Mouse (Mus musculus) liver, postnatal 0 days (tissue): ENCODE results near the gene Eif3l. TPM values are rescaled to one million over a fixed set of nuclear protein-coding genes. Genes with fewer than 3 reads are reported as not detected.

Experiments
- ATAC-seq: fragments of 200-750 bp; cut with Nextera tagmentation; 2 replicates; pipeline ENCODE4 v1.8.0; 2017; ENCODE audit warnings: mild to moderate bottlenecking, moderate library complexity
- DNase-seq: peaks from one replicate; pipeline ENCODE4 v3.0.0-alpha.2; 2016
- H3K27ac ChIP-seq: fragments of 300-500 bp; sonication (generic); 2 replicates; pipeline ENCODE4 v1.5.1; 2014; ENCODE audit warnings: antibody characterized with exemption, moderate library complexity, mild to moderate bottlenecking, low read depth
- H3K27me3 ChIP-seq: fragments of 300-500 bp; sonication (generic); 2 replicates; pipeline ENCODE4 v1.6.1; 2014; ENCODE audit warnings: low read length, control low read depth, mixed read lengths; ENCODE audit not compliant: insufficient read depth
- H3K36me3 ChIP-seq: fragments of 300-500 bp; sonication (generic); replicated peaks from 2 replicates; pipeline ENCODE4 v1.6.1; 2014; ENCODE audit warnings: mild to moderate bottlenecking, control low read depth, low read length, moderate library complexity, mixed read lengths; ENCODE audit not compliant: insufficient read depth
- H3K4me1 ChIP-seq: fragments of 300-500 bp; sonication (generic); 2 replicates; pipeline ENCODE4 v1.6.1; 2014; ENCODE audit warnings: antibody characterized with exemption, mild to moderate bottlenecking, control low read depth; ENCODE audit not compliant: insufficient read depth
- H3K4me2 ChIP-seq: fragments of 300-500 bp; sonication (generic); 2 replicates; pipeline ENCODE4 v1.6.1; 2014; ENCODE audit warnings: low read depth, mild to moderate bottlenecking, low read length, moderate library complexity, mixed read lengths
- H3K4me3 ChIP-seq: fragments of 300-500 bp; sonication (generic); 2 replicates; pipeline ENCODE4 v1.5.1; 2014; ENCODE audit warnings: low read depth, low read length
- H3K9ac ChIP-seq: fragments of 300-500 bp; sonication (generic); replicated peaks from 2 replicates; pipeline ENCODE4 v1.6.1; 2014; ENCODE audit warnings: mild to moderate bottlenecking, moderate library complexity
- H3K9me3 ChIP-seq: fragments of 300-500 bp; sonication (generic); 2 replicates; pipeline ENCODE4 v1.6.1; 2016; ENCODE audit warnings: mild to moderate bottlenecking, control low read depth, low read length, mixed read lengths
- CTCF ChIP-seq: sonication (generic); IDR thresholded peaks from 2 replicates; pipeline ENCODE4 v1.5.1; 2016; ENCODE audit warnings: antibody characterized with exemption, low read depth
- EP300 ChIP-seq: IDR thresholded peaks from 2 replicates; pipeline ENCODE4 v1.6.1; 2016; ENCODE audit warnings: antibody characterized with exemption, low read depth, mild to moderate bottlenecking
- WGBS: fragments of 180-500 bp; shearing (Covaris S2); extraction: QIAGEN DNeasy Blood & Tissue Kit; methylation state at CpG from one replicate; pipeline ENCODE4 v1.1.7; 2014; ENCODE audit not compliant: insufficient replicate concordance; 5-methylcytosine and 5-hydroxymethylcytosine counted together
- polyA plus RNA-seq: library from polyadenylated mRNA; unstranded; fragments of >200 nt; fragmentation: Nextera tagmentation; extraction: Ambion mirVana; gene quantifications from 2 replicates; pipeline ENCODE4 v1.2.1, GENCODE M21; 2015

Eif3l gene
- polyA plus RNA-seq, 1 experiment from 2014 or later = 76.4 TPM

DNA sequence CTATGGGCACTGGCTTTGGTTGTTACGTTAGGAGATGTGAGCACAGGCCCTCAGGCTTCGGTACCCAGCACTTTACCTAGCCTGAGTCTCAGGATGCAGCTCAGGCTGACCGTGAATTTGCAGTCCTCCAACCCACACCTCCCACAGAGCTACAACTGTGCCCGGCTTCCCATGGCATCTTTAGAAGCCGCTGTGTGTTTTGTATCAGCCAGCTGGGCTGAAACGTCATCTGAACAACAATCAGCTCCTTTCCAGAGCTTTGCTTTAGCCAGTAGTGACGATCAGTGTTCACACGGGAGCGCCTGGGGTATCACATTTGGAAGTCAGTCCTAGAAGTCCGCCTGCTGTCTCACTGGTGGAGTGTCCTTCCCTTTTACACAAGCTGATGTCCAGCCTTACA is 28.3 kb downstream of the Eif3l start:
- TF ChIP-seq EP300 (no peak), CTCF (no peak)
- Histone ChIP-seq H3K27me3 (no peaks in the 10 kb centered on the region), H3K9ac (no peak overlapping the region), H3K4me1 (peaks cover 2% of the 10 kb centered on the region), H3K27ac (no peak overlapping the region), H3K4me2 (no peak overlapping the region), H3K9me3 (no peaks in the 10 kb centered on the region), H3K4me3 (no peak overlapping the region), H3K36me3 (no peaks in the 10 kb centered on the region)
- 76% methylated on average over 10 of the region's 10 CpGs for WGBS
- DNase-seq (no peak), ATAC-seq (no peak)

DNA sequence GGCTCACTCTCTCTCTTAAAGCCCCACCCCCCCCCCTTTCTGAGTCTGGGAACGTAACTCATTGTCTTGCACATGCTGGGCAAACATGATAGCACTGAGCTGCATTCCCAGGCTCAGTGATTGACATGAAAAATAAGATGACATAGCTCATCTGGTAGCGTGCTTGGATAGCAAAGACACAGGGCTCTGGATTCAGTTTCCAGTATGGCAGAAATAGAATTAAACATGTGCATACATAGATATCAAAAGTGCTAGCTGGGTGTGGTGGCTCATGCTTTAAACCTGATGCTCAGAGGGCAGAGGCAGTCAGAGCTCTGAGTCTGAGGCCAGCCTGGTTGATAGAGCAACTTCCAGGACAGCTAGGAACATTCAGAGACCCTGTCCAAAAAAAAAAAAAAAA is 30.8 kb downstream of the Eif3l start:
- DNase-seq = no peak
- Histone ChIP-seq H3K9ac (no peak overlapping the region), H3K4me1 (peaks cover 22% of the 10 kb centered on the region), H3K27me3 (no peaks in the 10 kb centered on the region), H3K9me3 (no peaks in the 10 kb centered on the region), H3K4me2 (no peak overlapping the region), H3K4me3 (no peak overlapping the region), H3K27ac (no peak overlapping the region), H3K36me3 (no peaks in the 10 kb centered on the region)
- peak; percentile 58 for TF ChIP-seq EP300
- TF ChIP-seq CTCF = no peak
- WGBS = 52% methylated on average over 2 of the region's 2 CpGs
- peak; percentile 67 for ATAC-seq

DNA sequence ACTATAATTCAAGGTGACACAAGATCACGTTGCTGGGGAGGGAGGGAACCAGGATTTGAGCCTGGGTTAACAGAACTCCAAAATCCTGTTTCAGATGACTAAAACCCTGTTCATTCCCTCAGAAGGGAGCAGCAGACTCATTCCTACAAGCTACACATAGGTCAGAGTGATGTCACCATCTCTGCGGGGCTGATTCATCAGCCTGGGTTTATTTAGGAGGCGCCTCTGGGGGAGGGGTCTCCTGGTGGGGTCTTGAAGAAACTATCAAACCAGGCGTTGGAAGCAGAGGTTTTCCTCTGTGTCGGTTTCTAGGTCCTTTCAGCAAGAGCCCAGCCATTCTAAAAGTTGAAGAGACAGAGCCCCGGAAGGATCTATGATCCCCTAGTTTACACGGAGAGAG is 33.0 kb downstream of the Eif3l start:
- H3K36me3 ChIP-seq = no peaks in the 10 kb centered on the region; the same call in 1 of the 2 replicates
- no peak overlapping the region for H3K4me3 ChIP-seq
- H3K4me2 ChIP-seq = 0 out of 2 replicates have a peak overlapping the region, but pooled peaks have one; percentile 97
- H3K9me3 ChIP-seq = no peaks in the 10 kb centered on the region
- H3K27me3 ChIP-seq = no peaks in the 10 kb centered on the region
- H3K4me1 ChIP-seq = peaks cover 23% of the 10 kb centered on the region
- TF ChIP-seq EP300 = no peak
- TF ChIP-seq CTCF = no peak
- H3K9ac ChIP-seq = peak overlapping the region; percentile 88; the same call in 1 of the 2 replicates
- 41% methylated on average over 7 of the region's 7 CpGs for WGBS
- ATAC-seq (no peak), DNase-seq (no peak)
- H3K27ac ChIP-seq = no peak overlapping the region

DNA sequence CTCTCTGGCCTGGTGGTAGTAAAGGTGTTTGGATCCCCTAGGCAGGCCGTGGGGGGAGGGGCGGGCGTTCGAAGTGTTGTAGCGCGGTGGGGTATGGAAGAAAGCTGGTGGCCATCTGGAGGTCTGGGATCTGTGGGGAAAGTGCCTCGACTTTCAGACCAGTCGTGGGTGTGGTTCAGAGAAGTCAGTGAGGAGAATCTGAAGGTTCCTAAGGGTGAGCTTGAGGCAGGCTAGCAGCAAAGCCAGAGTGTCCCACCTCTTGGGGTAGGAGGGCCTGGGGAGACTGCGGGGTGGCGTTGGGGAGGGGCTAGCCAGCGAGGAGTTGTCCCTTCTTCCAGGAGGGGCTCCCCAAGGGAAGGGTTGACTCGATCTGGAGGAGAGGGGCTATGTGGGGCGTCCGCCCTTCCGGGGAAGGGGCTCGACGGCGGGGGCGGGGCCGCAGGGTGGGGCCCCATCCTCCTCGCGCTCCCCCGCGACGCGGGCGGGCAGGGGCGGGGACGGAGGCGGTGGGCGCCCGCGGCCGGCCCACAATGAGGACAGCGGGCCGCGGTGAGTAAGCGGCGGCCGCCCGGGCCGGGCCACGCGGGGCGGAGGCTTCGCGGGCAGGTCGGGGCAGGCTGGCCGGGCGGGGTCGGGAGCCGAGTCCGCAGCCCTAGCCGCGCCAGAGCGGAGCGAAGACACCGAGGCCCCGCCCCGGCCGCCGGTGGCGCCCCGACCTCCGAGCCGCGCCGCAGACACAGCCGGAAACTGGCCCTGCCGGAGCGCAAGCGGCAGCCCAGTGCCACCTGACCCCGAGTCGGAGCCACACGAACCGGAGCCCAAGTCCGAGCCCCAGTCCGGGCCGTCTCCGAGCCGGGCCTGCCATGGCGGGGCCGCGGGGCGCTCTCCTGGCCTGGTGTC is 33.7 kb downstream of the Eif3l start, which contains the start of gene Micall1:
Micall1 (plus strand) TSS at position 478 of the 900 bp plus-strand sequence.
- Histone ChIP-seq H3K4me1 (peaks cover 23% of the 10 kb centered on the region), H3K4me3 (peak within 1 kb of the TSS; percentile 73), H3K9ac (peak within 1 kb of the TSS; percentile 88), H3K9me3 (no peaks in the 10 kb centered on the region), H3K27ac (peak within 1 kb of the TSS; percentile 82), H3K27me3 (no peaks in the 10 kb centered on the region), H3K36me3 (no peaks in the 10 kb centered on the region; the same call in 1 of the 2 replicates), H3K4me2 (peak within 1 kb of the TSS; percentile 97)
- no peak for TF ChIP-seq EP300
- no peak for TF ChIP-seq CTCF
- ATAC-seq (peak; percentile 82), DNase-seq (peak; percentile 80)
- 5% methylated on average over 29 of the region's 85 CpGs for WGBS

DNA sequence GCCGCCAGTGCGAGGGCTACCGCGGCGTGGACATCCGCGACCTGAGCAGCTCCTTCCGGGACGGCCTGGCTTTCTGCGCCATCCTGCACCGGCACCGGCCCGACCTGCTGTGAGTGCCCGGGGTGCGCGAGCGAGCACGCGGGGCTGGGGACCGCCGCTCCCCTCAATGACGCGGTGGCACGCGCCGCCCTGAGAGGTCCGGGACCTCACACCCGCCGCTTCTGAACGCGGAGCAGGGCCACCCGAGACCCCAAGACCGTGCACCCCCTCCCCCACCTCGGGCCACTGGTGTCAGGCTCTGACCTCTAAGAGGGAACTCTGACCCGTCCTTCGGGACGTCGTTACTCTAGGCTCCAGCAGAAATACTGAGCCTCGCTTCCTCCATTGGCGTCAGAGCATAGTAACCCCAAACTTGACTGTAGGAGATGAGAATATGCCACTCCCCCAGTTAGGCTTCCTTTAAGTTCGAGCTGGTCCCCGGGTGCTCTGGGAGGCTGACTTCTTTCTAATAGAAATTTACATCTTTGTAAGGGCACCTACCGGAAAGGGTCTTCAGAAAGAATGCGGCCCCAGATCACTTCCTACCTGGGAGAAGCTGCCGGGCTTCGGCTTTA is 34.4 kb downstream of the Eif3l start:
- under 1% methylated on average over 41 of the region's 46 CpGs for WGBS
- peak overlapping the region; percentile 73 for H3K4me3 ChIP-seq
- peak overlapping the region; percentile 97 for H3K4me2 ChIP-seq
- TF ChIP-seq CTCF = no peak
- TF ChIP-seq EP300 = no peak
- peak overlapping the region; percentile 88 for H3K9ac ChIP-seq
- H3K36me3 ChIP-seq = no peaks in the 10 kb centered on the region; the same call in 1 of the 2 replicates
- H3K27ac ChIP-seq = peak overlapping the region; percentile 82
- ATAC-seq (peak; percentile 63), DNase-seq (no peak)
- no peaks in the 10 kb centered on the region for H3K9me3 ChIP-seq
- peaks cover 23% of the 10 kb centered on the region for H3K4me1 ChIP-seq
- H3K27me3 ChIP-seq = no peaks in the 10 kb centered on the region

DNA sequence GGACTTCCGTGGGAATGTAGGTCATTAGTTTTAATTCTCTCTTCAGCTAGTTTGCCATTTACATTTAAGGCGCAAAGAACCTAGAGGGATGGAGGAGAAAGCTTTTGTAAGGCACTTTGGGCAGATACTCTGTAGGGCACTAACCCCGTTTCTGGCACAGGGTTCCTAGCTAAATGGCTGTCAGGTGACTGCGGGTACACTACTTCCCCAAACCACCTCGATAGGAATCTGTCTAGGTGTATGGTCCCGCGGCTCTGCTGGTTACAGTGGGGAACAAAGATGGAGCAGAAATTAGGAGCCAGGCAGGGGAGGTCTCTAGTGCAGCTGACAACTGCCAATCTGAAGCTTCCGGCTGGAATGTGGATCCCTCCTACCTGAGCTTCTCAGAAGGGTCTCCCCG is 35.1 kb downstream of the Eif3l start:
- peak overlapping the region; percentile 88 for H3K9ac ChIP-seq
- H3K27me3 ChIP-seq = no peaks in the 10 kb centered on the region
- no peaks in the 10 kb centered on the region for H3K9me3 ChIP-seq
- no peak overlapping the region for H3K27ac ChIP-seq
- TF ChIP-seq CTCF (no peak), EP300 (no peak)
- peaks cover 23% of the 10 kb centered on the region for H3K4me1 ChIP-seq
- H3K4me2 ChIP-seq = peak overlapping the region; percentile 97
- no peak for ATAC-seq
- no peak for DNase-seq
- H3K4me3 ChIP-seq = peak overlapping the region; percentile 73
- H3K36me3 ChIP-seq = no peaks in the 10 kb centered on the region; the same call in 1 of the 2 replicates
- 21% methylated on average over 9 of the region's 9 CpGs for WGBS
